Mouse (Mus musculus): ENCODE data around the gene Pih1d1. TPM values are rescaled to one million over a fixed set of nuclear protein-coding genes. Genes with fewer than 3 reads are reported as not detected.
A peak's percentile ranks its signal among the peaks of the same experiment; 100 is the strongest.

Pih1d1 gene
- total and polyA plus RNA-seq, 2 experiments from 2014 or later, result 77.1 to 104 TPM

DNA sequence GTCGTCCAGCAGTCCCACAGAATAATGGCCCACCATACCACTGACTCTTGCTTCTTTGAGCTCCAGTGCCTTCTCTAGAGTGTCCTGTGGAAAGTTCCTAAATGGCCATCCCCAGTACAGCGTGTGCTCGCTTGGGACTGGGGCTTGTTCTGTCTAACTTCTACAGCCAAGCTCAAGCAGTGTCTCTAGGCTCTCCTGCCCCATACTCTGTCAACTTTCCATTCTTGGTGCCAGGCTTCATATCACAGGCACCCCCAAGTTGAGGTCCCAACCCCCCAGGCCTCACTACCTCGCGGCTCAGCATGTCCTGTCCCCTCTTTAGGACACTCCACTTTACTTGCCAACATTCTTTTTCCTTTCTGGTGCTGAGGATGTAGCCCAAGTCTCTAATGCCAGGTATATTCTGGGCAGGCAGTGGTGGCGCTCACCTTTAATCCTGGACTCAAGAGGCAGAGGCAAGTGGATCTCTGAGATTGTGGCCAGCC is 6.3 kb downstream of the Pih1d1 start:
- Histone ChIP-seq H3K4me3 (ENCODE audit: low read depth, low read length) (no peak overlapping the region), H3K36me3 (ENCODE audit: insufficient read depth, low read length) (peaks cover 28% of the 10 kb centered on the region), H3K27ac (ENCODE audit: low read depth, low read length) (no peak overlapping the region), H3K4me2 (ENCODE audit: low read depth, low read length, poor library complexity, severe bottlenecking) (no peak overlapping the region), H3K27me3 (ENCODE audit: insufficient read depth, low read length) (peaks cover 17% of the 10 kb centered on the region), H3K4me1 (ENCODE audit: insufficient read depth, low read length) (peaks cover 8% of the 10 kb centered on the region; the same call in 1 of the 2 replicates), H3K9me3 (ENCODE audit: low read length) (no peaks in the 10 kb centered on the region), H3K9ac (replicated peaks; ENCODE audit: low read length, poor library complexity, severe bottlenecking) (no peak overlapping the region)
- WGBS, result 96% methylated on average over 6 of the region's 6 CpGs
- DNase-seq (ENCODE audit: low spot score) (no peak), ATAC-seq (ENCODE audit: low FRiP score) (no peak)
- TF ChIP-seq CTCF (IDR thresholded peaks at IDR 0.05), result no peak

DNA sequence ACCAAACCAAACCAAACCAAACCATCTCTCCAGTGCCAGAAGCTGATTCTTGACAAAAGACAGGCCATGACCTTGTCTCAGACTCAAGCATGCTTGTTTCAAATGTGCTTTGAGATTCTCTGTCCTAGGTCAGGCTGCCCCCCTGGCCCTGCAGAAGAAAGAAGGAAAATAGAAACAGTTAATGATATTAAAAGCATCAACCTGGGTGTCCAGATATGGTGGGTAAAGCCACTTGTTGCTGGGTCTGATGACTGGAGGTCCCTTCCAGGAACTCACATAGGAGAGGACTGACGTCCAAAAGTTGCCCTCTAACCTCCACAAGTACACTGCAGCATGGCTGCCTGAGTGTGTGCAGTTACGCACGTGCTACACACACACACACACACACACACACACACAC is 6.8 kb downstream of the Pih1d1 start:
- 88% methylated on average over 3 of the region's 3 CpGs for WGBS
- no peak overlapping the region for H3K27ac ChIP-seq (ENCODE audit: low read depth, low read length)
- H3K4me3 ChIP-seq (ENCODE audit: low read depth, low read length), result no peak overlapping the region
- peaks cover 28% of the 10 kb centered on the region for H3K36me3 ChIP-seq (ENCODE audit: insufficient read depth, low read length)
- H3K4me1 ChIP-seq (ENCODE audit: insufficient read depth, low read length), result peaks cover 8% of the 10 kb centered on the region; the same call in 1 of the 2 replicates
- H3K27me3 ChIP-seq (ENCODE audit: insufficient read depth, low read length), result peaks cover 22% of the 10 kb centered on the region
- H3K9me3 ChIP-seq (ENCODE audit: low read length), result no peaks in the 10 kb centered on the region
- H3K4me2 ChIP-seq (ENCODE audit: low read depth, low read length, poor library complexity, severe bottlenecking), result no peak overlapping the region
- ATAC-seq (ENCODE audit: low FRiP score), result no peak
- no peak for DNase-seq (ENCODE audit: low spot score)
- no peak for TF ChIP-seq CTCF (IDR thresholded peaks at IDR 0.05)
- H3K9ac ChIP-seq (replicated peaks; ENCODE audit: low read length, poor library complexity, severe bottlenecking), result no peak overlapping the region

DNA sequence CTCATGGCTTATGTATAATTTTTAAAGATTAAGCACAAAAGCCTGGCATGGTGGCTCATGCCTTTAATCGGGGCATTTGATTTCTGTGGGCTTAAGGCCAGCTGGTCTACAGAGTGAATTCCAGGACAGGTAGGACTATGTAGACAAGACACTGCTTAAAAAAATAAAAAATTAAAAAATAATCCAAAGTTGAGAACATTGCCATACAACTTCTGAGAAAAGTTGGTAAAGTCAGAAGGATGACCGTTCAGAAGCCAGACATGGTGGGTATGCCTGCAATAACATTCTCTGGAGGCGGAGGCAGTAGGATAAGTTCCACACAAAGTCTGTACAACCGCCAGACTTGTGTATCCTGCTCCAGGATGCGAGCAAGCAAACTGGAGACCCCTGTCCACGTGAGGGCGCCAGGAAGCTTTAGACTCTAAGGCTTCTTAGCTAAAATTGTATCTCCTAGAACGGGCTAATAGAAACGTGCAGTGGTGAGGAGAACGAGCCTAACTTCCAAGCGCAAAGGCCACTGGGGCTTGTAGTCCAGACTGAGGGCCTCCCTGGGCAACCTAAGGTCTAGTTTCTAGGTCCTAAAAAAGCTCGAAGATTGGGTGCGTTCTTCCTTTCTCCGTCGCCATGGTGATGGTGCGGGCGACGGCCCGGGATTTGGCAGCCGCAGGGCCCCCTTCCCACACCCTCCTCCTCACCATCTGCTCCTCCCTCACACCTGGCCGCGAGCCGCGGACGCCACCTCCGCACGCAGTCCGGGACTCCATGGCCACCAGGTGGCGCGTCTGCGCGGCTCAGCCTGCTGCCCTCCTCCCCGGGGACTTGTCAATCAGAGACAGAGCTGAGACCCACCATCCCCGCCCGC is 7.7 kb downstream of the Pih1d1 start:
- 5% methylated on average over 33 of the region's 35 CpGs for WGBS
- DNase-seq (ENCODE audit: low spot score) (peak; percentile 97), ATAC-seq (ENCODE audit: low FRiP score) (peak; percentile 87)
- Histone ChIP-seq H3K9ac (replicated peaks; ENCODE audit: low read length, poor library complexity, severe bottlenecking) (0 out of 2 replicates have a peak overlapping the region, but pooled peaks have one; percentile 19), H3K4me2 (ENCODE audit: low read depth, low read length, poor library complexity, severe bottlenecking) (peak overlapping the region; percentile 60), H3K4me1 (ENCODE audit: insufficient read depth, low read length) (peaks cover 8% of the 10 kb centered on the region; the same call in 1 of the 2 replicates), H3K4me3 (ENCODE audit: low read depth, low read length) (peak overlapping the region; percentile 34), H3K36me3 (ENCODE audit: insufficient read depth, low read length) (peaks cover 28% of the 10 kb centered on the region), H3K9me3 (ENCODE audit: low read length) (no peaks in the 10 kb centered on the region), H3K27me3 (ENCODE audit: insufficient read depth, low read length) (peaks cover 29% of the 10 kb centered on the region), H3K27ac (ENCODE audit: low read depth, low read length) (peak overlapping the region; percentile 55; the same call in 1 of the 2 replicates)
- TF ChIP-seq CTCF (IDR thresholded peaks at IDR 0.05), result peak; percentile 84

DNA sequence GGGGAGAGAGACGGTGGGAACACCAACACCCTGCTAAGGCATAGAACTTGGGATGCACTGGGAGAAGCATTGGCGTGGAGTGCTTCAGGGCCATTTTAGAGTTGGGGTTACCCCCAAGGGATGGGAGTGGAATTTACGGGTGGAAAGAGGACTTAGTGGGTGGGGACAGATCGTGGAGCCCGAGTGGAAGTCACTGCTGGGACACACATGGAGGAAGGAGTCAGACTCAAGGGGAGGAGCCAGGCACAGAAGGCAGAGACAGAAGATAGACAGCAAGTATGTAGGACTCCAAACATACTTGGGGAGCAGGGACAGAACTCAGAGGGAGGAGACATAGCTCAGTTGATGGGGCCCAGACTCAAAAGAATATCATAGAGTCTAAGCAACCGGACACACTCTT is 8.4 kb downstream of the Pih1d1 start:
- H3K9me3 ChIP-seq (ENCODE audit: low read length), result no peaks in the 10 kb centered on the region
- peaks cover 23% of the 10 kb centered on the region for H3K36me3 ChIP-seq (ENCODE audit: insufficient read depth, low read length)
- ATAC-seq (ENCODE audit: low FRiP score), result no peak
- H3K27me3 ChIP-seq (ENCODE audit: insufficient read depth, low read length), result peaks cover 36% of the 10 kb centered on the region
- DNase-seq (ENCODE audit: low spot score), result no peak
- H3K27ac ChIP-seq (ENCODE audit: low read depth, low read length), result no peak overlapping the region
- H3K4me2 ChIP-seq (ENCODE audit: low read depth, low read length, poor library complexity, severe bottlenecking), result peak overlapping the region; percentile 60
- no peak for TF ChIP-seq CTCF (IDR thresholded peaks at IDR 0.05)
- WGBS, result 24% methylated on average over 6 of the region's 6 CpGs
- 0 out of 2 replicates have a peak overlapping the region, but pooled peaks have one; percentile 19 for H3K9ac ChIP-seq (replicated peaks; ENCODE audit: low read length, poor library complexity, severe bottlenecking)
- peaks cover 8% of the 10 kb centered on the region; the same call in 1 of the 2 replicates for H3K4me1 ChIP-seq (ENCODE audit: insufficient read depth, low read length)
- H3K4me3 ChIP-seq (ENCODE audit: low read depth, low read length), result peak overlapping the region; percentile 34

DNA sequence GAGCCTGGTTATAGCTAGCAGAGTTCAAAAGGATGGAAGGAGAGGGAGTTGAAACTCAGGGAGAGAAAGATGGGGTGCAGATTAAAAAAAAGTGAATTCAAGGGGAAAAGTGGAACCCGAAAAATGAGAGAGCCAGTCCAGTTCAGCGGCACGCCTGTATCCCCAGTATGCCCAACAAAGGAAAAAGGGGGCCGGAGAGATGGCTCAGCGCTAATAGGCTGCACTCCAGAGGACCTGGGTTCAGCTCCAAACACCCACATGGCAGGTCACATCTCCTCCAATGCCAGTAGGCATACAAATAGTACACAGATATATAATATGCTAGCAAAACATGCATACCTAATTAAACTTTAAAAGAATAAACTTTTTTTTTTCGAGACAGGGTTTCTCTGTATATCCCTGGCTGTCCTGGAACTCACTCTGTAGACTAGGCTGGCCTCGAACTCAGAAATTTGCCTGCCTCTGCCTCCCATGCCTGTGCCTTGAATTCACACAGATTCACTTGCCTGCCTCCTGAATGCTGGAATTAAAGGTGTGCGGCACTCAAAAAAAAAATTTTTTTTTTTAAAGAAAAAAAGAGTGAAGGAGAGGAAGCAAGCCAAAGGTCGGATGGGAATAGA is 9.0 kb downstream of the Pih1d1 start:
- no peak for TF ChIP-seq CTCF (IDR thresholded peaks at IDR 0.05)
- H3K4me3 ChIP-seq (ENCODE audit: low read depth, low read length), result no peak overlapping the region
- no peak overlapping the region for H3K27ac ChIP-seq (ENCODE audit: low read depth, low read length)
- peaks cover 19% of the 10 kb centered on the region for H3K36me3 ChIP-seq (ENCODE audit: insufficient read depth, low read length)
- H3K9me3 ChIP-seq (ENCODE audit: low read length), result no peaks in the 10 kb centered on the region
- no peak for ATAC-seq (ENCODE audit: low FRiP score)
- 79% methylated on average over 9 of the region's 9 CpGs for WGBS
- no peak overlapping the region for H3K9ac ChIP-seq (replicated peaks; ENCODE audit: low read length, poor library complexity, severe bottlenecking)
- no peak for DNase-seq (ENCODE audit: low spot score)
- peak overlapping the region; percentile 60; the same call in 1 of the 2 replicates for H3K4me2 ChIP-seq (ENCODE audit: low read depth, low read length, poor library complexity, severe bottlenecking)
- peaks cover 8% of the 10 kb centered on the region; the same call in 1 of the 2 replicates for H3K4me1 ChIP-seq (ENCODE audit: insufficient read depth, low read length)
- peaks cover 41% of the 10 kb centered on the region for H3K27me3 ChIP-seq (ENCODE audit: insufficient read depth, low read length)
